Mouse (Mus musculus) small intestine, adult 2 months (tissue): ENCODE results near the gene Synj2.

ENCODE experiments used
- CTCF ChIP-seq: fragments of 200-500 bp; IDR thresholded peaks from 2 replicates; pipeline ENCODE4 v1.5.1; 2012; ENCODE audit warnings: low read depth, mild to moderate bottlenecking, control low read depth, inconsistent platforms, low read length, moderate library complexity, mixed read lengths; ENCODE audit not compliant: insufficient replicate concordance, insufficient read length; ENCODE audit errors: extremely low read depth
- POLR2A ChIP-seq: fragments of 200-500 bp; IDR thresholded peaks from 2 replicates; pipeline ENCODE4 v1.6.1; 2012; ENCODE audit warnings: low read depth, mild to moderate bottlenecking, control low read depth, inconsistent platforms, low read length, moderate library complexity

- TF ChIP-seq CTCF = no peak
- TF ChIP-seq POLR2A = no peak
Observed at GRCm38 (mm10) chr17:5939871-5940270, 1.2 kb upstream of the Synj2 start.
